Mouse (Mus musculus) frontal cortex, postnatal 25 days (tissue): Measurements from ENCODE around the gene Ndufaf3.

ENCODE experiments used
- DNase-seq, 2 experiments: peaks; one replicate each; pipeline ENCODE4 v3.0.0; 2022; ENCODE audit warnings: low spot score in 2 of 2

The Ndufaf3 gene

GRCm38 (mm10) chr9:108573774-108574690 lies 6.8 kb upstream of the Ndufaf3 start:
- no peak for DNase-seq

GRCm38 (mm10) chr9:108572321-108572720 lies 5.1 kb upstream of the Ndufaf3 start:
- no peak for DNase-seq

GRCm38 (mm10) chr9:108571401-108571973 lies 4.3 kb upstream of the Ndufaf3 start:
- DNase-seq: no peak

GRCm38 (mm10) chr9:108570207-108570896 lies 3.1 kb upstream of the Ndufaf3 start:
- no peak for DNase-seq

GRCm38 (mm10) chr9:108569381-108570206 lies 2.4 kb upstream of the Ndufaf3 start, which contains the start of gene Dalrd3:
Gene Dalrd3 (plus strand): TSS chr9:108569886.
- DNase-seq: peak; percentile 78 to 79

- no peak for DNase-seq
These were observed 1.3 kb upstream of the Ndufaf3 start for GRCm38 (mm10) chr9:108568511-108568921.

GRCm38 (mm10) chr9:108567931-108568419 lies 741 bp upstream of the Ndufaf3 start:
- DNase-seq: no peak

GRCm38 (mm10) chr9:108565881-108566814 lies 1.1 kb downstream of the Ndufaf3 start:
- DNase-seq: no peak

- no peak for DNase-seq
These were observed 3.1 kb downstream of the Ndufaf3 start for GRCm38 (mm10) chr9:108564131-108564530.

- DNase-seq: no peak
These were observed 3.6 kb downstream of the Ndufaf3 start for GRCm38 (mm10) chr9:108563671-108564070.

GRCm38 (mm10) chr9:108560227-108560841 lies 6.9 kb downstream of the Ndufaf3 start, which contains the start of gene Impdh2:
Gene Impdh2 (plus strand): TSS chr9:108560286.
- peak; percentile 82 to 85 for DNase-seq

GRCm38 (mm10) chr9:108559169-108559568 lies 8.1 kb downstream of the Ndufaf3 start:
- DNase-seq: no peak

- DNase-seq: no peak
These were observed 20.4 kb downstream of the Ndufaf3 start for GRCm38 (mm10) chr9:108546875-108547274.

- DNase-seq: no peak
These were observed 21.2 kb downstream of the Ndufaf3 start for GRCm38 (mm10) chr9:108545986-108546385.

GRCm38 (mm10) chr9:108540846-108541245 lies 26.4 kb downstream of the Ndufaf3 start:
- DNase-seq: no peak

GRCm38 (mm10) chr9:108531496-108531895 lies 35.7 kb downstream of the Ndufaf3 start:
- no peak for DNase-seq

GRCm38 (mm10) chr9:108530954-108531353 lies 36.3 kb downstream of the Ndufaf3 start:
- DNase-seq: no peak

GRCm38 (mm10) chr9:108525400-108525799 lies 41.8 kb downstream of the Ndufaf3 start:
- no peak for DNase-seq

GRCm38 (mm10) chr9:108523341-108523740 lies 43.9 kb downstream of the Ndufaf3 start:
- no peak for DNase-seq

- DNase-seq: no peak
These were observed 45.6 kb downstream of the Ndufaf3 start for GRCm38 (mm10) chr9:108521604-108522003.
